Mouse (Mus musculus): ENCODE data around the gene Coq5. TPM values are rescaled to one million over a fixed set of nuclear protein-coding genes. Genes with fewer than 3 reads are reported as not detected.

Gene Coq5
- polyA plus RNA-seq, 1 experiment from 2014 or later: 19.6 TPM

DNA sequence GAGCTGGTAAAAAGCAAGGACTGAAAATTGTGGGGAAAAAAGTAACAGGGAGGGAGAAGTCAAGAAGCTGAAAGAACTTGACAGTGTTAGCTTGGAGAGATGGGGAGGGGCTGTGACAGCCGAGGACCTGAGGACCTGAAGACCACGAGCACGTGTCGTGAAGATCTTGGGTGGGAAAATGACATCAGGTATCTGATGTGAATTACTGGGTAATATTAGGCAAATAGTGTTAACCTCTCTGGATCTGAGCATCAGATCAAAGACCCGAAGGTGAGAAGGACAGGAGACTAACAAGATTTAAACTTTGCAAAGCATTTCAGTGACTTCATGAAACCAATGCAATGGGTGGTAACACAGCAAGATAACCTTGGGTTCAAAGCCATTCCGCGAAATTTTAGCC lies 60.5 kb downstream of the Coq5 start:
- Histone ChIP-seq H3K9me3 (ENCODE audit: low read length) (no peaks in the 10 kb centered on the region), H3K4me2 (ENCODE audit: low read depth, low read length) (peak overlapping the region; percentile 81), H3K27me3 (ENCODE audit: insufficient read depth, low read length) (no peaks in the 10 kb centered on the region), H3K4me3 (ENCODE audit: low read depth, low read length) (peak overlapping the region; percentile 95), H3K27ac (ENCODE audit: low read depth) (peak overlapping the region; percentile 89; the same call in 1 of the 2 replicates), H3K36me3 (replicated peaks; ENCODE audit: insufficient read depth, low read length) (peaks cover 42% of the 10 kb centered on the region), H3K4me1 (ENCODE audit: insufficient read depth) (peaks cover 18% of the 10 kb centered on the region), H3K9ac (replicated peaks) (peak overlapping the region; percentile 93)
- DNase-seq (no peak), ATAC-seq (no peak)
- WGBS (ENCODE audit: insufficient replicate concordance): 13% methylated on average over 7 of the region's 7 CpGs
- TF ChIP-seq CTCF (IDR thresholded peaks at IDR 0.05; ENCODE audit: low read depth) (no peak), EP300 (IDR thresholded peaks at IDR 0.05; ENCODE audit: low read depth) (no peak)

DNA sequence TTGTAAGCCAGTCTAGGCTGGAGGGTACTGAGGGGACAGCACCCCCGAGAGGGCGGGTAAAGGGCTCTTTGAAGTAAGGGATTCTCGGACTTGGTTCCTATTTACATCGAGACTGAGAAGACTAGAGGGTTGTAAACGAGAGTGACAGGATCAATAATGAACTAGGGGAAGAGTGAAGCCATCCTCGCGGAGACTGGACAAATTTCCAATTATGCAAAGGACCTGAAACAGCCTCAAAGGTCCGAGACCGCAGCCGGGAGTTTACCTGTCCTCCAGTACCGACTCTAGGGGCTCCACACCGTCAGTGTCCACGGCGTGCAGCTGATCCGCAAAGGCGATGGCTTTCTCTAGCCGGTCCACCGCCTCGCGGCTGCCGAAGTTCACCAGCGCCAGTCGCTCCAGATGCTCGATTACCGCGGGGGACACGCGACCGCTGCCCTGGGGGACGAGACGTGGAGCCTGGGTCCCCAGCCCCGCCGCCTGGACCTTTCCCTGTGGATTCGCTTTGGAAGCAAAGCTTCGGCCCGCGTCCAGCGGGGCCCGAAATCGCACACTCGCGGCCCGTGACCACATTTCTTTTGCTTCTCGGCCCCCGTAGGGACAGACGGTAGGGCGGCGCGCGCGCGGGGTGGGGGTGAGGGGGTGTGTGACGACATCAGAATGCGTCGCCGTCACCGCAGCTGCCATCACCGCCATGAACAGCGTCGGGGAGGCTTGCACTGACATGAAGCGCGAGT lies 61.3 kb downstream of the Coq5 start, which contains the start of the genes Gatc and Triap1:
Gatc (minus strand) TSS at position 602 of the 737 bp plus-strand sequence.
Triap1 (plus strand) TSS at position 649 of the 737 bp plus-strand sequence.
- Histone ChIP-seq H3K4me2 (ENCODE audit: low read depth, low read length) (peak within 1 kb of the TSS; percentile 81), H3K27ac (ENCODE audit: low read depth) (peak within 1 kb of the TSS; percentile 89), H3K4me1 (ENCODE audit: insufficient read depth) (peaks cover 18% of the 10 kb centered on the region), H3K9me3 (ENCODE audit: low read length) (no peaks in the 10 kb centered on the region), H3K27me3 (ENCODE audit: insufficient read depth, low read length) (no peaks in the 10 kb centered on the region), H3K36me3 (replicated peaks; ENCODE audit: insufficient read depth, low read length) (peaks cover 42% of the 10 kb centered on the region), H3K9ac (replicated peaks) (peak within 1 kb of the TSS; percentile 93), H3K4me3 (ENCODE audit: low read depth, low read length) (peak within 1 kb of the TSS; percentile 95)
- ATAC-seq (peak; percentile 96), DNase-seq (peak; percentile 94)
- WGBS (ENCODE audit: insufficient replicate concordance): under 1% methylated on average over 62 of the region's 62 CpGs
- TF ChIP-seq CTCF (IDR thresholded peaks at IDR 0.05; ENCODE audit: low read depth) (peak; percentile 21), EP300 (IDR thresholded peaks at IDR 0.05; ENCODE audit: low read depth) (peak; percentile 57; the same call in 1 of the 2 replicates)

- Histone ChIP-seq H3K4me2 (ENCODE audit: low read depth, low read length) (peak overlapping the region; percentile 81), H3K9me3 (ENCODE audit: low read length) (no peaks in the 10 kb centered on the region), H3K4me3 (ENCODE audit: low read depth, low read length) (peak overlapping the region; percentile 95), H3K27me3 (ENCODE audit: insufficient read depth, low read length) (no peaks in the 10 kb centered on the region), H3K4me1 (ENCODE audit: insufficient read depth) (peaks cover 18% of the 10 kb centered on the region), H3K9ac (replicated peaks) (peak overlapping the region; percentile 93), H3K27ac (ENCODE audit: low read depth) (peak overlapping the region; percentile 89), H3K36me3 (replicated peaks; ENCODE audit: insufficient read depth, low read length) (peaks cover 38% of the 10 kb centered on the region)
- 7% methylated on average over 36 of the region's 36 CpGs for WGBS (ENCODE audit: insufficient replicate concordance)
- ATAC-seq: peak; percentile 46
- no peak for DNase-seq
- TF ChIP-seq CTCF (IDR thresholded peaks at IDR 0.05; ENCODE audit: low read depth) (no peak), EP300 (IDR thresholded peaks at IDR 0.05; ENCODE audit: low read depth) (no peak)
Measured at GRCm38 (mm10) chr5:115341314-115342165, 62.1 kb downstream of the Coq5 start.

Other genes with a start within 250 kb of the Coq5 start
- 6.0 and 6.6 TPM in 2 replicates for gene Gm10401, start 181.4 kb upstream of the Coq5 start, polyA plus RNA-seq (2015; fragmentation: Nextera tagmentation; extraction: Ambion mirVana)
- 87.9 and 93.4 TPM in 2 replicates for gene Acads, start 160.3 kb upstream of the Coq5 start, polyA plus RNA-seq (2015; fragmentation: Nextera tagmentation; extraction: Ambion mirVana)
- gene Unc119b, start 144.7 kb upstream of the Coq5 start, polyA plus RNA-seq (2015; fragmentation: Nextera tagmentation; extraction: Ambion mirVana): 6.9 and 8.0 TPM in 2 replicates
- 8.2 and 10.1 TPM in 2 replicates for gene Mlec, start 121.5 kb upstream of the Coq5 start, polyA plus RNA-seq (2015; fragmentation: Nextera tagmentation; extraction: Ambion mirVana)
- not detected in 2 replicates for gene Cabp1, start 85.3 kb upstream of the Coq5 start, polyA plus RNA-seq (2015; fragmentation: Nextera tagmentation; extraction: Ambion mirVana)
- 58.7 and 61.8 TPM in 2 replicates for gene Pop5, start 43.8 kb upstream of the Coq5 start, polyA plus RNA-seq (2015; fragmentation: Nextera tagmentation; extraction: Ambion mirVana)
- 75.4 and 78.4 TPM in 2 replicates for gene Rnf10, start 6.8 kb upstream of the Coq5 start, polyA plus RNA-seq (2015; fragmentation: Nextera tagmentation; extraction: Ambion mirVana)
- 388 and 399 TPM in 2 replicates for gene Dynll1, start 21.3 kb downstream of the Coq5 start, polyA plus RNA-seq (2015; fragmentation: Nextera tagmentation; extraction: Ambion mirVana)
- gene Srsf9, start 47.5 kb downstream of the Coq5 start, polyA plus RNA-seq (2015; fragmentation: Nextera tagmentation; extraction: Ambion mirVana): 86.0 and 90.6 TPM in 2 replicates
- 11.7 and 12.1 TPM in 2 replicates for gene Gatc, start 61.5 kb downstream of the Coq5 start, polyA plus RNA-seq (2015; fragmentation: Nextera tagmentation; extraction: Ambion mirVana)
- 20.3 and 24.2 TPM in 2 replicates for gene Triap1, start 61.6 kb downstream of the Coq5 start, polyA plus RNA-seq (2015; fragmentation: Nextera tagmentation; extraction: Ambion mirVana)
- gene Cox6a1, start 69.3 kb downstream of the Coq5 start, polyA plus RNA-seq (2015; fragmentation: Nextera tagmentation; extraction: Ambion mirVana): 936 and 952 TPM in 2 replicates
- gene Msi1, start 149.9 kb downstream of the Coq5 start, polyA plus RNA-seq (2015; fragmentation: Nextera tagmentation; extraction: Ambion mirVana): 0.15 and 0.26 TPM in 2 replicates
- not detected in 2 replicates for gene Pla2g1b, start 186.6 kb downstream of the Coq5 start, polyA plus RNA-seq (2015; fragmentation: Nextera tagmentation; extraction: Ambion mirVana)
- 3.5 and 3.9 TPM in 2 replicates for gene Sirt4, start 205.1 kb downstream of the Coq5 start, polyA plus RNA-seq (2015; fragmentation: Nextera tagmentation; extraction: Ambion mirVana)
- 14.9 and 16.3 TPM in 2 replicates for gene Pxn, start 227.0 kb downstream of the Coq5 start, polyA plus RNA-seq (2015; fragmentation: Nextera tagmentation; extraction: Ambion mirVana)

Measured in liver, postnatal 0 days (tissue).